Mouse (Mus musculus): ENCODE measurements at regions not wholly inside any gene's neighbourhood (a gene's known extent, or its start where the extent isn't known, plus 50 kb on each side); places are given as distances from the start of the nearest gene placed in this dataset.

DNA sequence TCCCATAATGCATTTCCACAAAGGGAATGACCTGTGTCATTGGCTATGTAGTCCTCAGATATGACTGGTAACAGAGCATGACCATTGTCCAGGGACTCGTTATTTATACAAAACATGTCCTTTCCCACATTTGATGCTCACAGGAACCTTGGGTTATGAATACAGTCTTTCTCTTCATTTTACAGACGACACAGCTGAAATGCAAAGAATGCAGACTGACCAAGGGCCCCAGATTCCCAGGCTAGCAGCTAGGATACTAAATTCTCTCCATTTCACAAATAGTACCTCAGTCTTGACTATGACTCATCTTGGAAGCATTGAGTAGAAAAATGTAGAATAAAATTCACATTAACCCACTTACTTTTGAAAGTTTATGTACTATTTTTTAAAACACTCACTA lies 182.7 kb upstream of the Sox4 start:
- no peak for DNase-seq

GRCm38 (mm10) chr13:29127499-29127898 lies 174.0 kb upstream of the Sox4 start:
- DNase-seq = no peak

DNA sequence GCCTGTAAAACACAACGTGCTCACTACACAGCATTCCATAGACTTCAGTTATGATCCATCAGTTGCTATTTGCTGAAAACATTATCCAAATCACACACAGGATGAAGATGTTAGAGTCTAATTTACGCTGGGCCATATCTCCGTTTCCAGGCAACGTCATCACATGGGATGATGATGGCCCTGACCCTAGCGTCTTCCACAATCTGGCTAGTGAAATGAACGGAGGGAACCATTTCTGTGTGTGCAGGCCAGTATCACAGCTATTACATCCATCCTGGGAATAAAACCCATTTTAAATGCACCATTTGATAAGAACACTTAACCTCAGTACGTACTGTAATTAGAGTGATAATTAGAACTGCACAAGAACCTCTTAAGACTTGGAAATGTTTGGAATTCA lies 170.0 kb upstream of the Sox4 start:
- no peak for DNase-seq

GRCm38 (mm10) chr13:29121121-29121520 lies 167.6 kb upstream of the Sox4 start:
- no peak for DNase-seq

DNA sequence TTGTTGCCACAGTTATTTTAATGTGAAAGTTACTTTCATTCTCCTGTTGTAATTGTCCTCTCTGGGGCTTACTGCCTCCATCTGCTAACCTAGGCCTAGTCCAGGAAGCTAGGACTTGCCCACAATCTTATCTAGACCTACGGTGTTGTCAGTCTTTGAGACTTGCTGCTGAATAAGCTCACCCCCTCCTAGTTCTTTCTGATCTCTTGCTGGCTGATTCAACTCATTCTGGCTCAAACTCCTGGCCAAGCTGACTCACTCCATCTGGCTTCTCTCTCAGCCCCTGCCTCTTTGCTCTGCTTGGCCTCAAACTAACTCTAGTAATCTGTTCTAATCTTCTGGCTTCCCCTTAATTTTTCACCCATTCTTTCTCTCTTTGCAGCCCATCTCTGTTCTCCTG lies 165.8 kb upstream of the Sox4 start:
- DNase-seq = no peak

DNA sequence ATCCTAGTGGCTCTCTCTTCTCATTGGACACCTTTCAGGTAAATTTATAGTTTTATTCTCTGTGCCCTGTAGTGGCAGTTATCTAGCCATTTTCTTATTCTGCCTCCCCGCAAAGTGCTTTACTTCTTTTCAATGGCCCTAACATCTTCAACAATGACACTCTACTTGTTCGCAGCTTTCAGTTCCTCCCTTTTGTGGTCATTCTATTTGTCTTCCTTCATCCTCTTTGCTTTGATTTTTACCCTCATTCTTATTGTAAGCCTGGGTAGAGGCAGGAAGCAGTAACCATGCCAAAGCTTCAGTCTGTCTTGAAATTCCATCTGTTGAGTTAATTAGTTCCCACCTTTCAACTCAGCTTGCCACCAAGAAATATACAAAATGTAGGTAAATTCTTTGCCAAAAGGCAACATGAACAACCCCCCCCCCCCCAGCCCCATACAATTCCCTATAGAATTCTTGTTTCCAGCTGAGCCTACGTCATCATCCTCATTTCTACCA lies 161.5 kb upstream of the Sox4 start:
- no peak for DNase-seq

DNA sequence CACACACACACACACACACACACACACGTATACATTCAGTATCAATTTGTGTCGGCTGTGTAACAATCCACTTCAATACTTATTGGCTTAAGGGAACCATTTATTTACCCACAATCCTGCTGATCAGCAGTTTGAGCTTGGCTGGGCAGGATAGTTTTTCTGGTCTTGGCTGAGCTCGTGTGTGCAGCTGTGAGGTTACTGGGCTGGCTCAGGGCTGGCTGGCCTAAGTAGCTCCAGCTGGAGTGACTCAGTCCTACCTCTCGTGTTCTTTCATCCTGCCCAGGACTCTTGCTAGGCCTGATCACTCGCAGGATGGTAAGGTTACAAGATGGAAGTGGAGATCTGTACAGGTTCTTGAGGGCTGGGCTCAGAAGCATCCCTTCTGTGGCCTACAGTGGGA lies 156.6 kb upstream of the Sox4 start:
- peak; percentile 35 for DNase-seq

DNA sequence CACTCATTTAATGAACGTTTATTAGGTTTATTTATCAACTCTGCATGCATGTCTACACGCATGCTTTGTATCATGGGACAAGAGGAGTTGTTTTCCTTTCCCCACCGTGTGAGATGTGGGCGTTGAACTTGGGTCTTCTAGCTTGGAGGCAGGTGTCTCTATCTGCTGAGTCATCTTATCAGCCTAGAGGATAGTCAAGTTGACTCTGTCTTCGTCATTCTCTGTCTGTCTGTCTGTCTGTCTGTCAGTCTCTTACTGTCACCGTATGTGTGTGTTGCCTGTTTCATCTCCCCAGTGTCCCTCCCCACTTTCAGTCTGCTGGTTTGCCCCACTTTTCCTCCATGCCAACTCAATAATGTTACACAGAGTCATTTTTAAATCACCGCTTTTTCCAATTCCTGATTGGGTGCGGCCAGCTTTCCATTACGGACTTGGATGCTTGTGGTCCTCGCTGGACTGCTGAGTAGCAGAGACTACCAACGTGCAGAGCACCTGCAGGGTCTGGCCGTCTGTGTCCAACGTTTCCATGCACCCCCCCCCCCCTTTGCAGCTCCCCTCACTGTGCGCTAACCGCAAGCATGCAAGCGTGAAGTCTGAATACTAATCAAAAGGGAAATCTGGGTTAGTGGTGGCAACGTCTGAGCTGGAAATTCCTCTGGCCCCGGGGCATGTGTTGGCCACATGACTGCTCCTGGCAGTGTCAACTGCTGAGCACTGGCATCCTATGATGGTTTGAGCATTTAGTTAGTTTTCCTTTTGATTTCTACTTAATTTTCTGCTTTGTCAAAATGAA lies 155.7 kb upstream of the Sox4 start:
- no peak for DNase-seq

DNA sequence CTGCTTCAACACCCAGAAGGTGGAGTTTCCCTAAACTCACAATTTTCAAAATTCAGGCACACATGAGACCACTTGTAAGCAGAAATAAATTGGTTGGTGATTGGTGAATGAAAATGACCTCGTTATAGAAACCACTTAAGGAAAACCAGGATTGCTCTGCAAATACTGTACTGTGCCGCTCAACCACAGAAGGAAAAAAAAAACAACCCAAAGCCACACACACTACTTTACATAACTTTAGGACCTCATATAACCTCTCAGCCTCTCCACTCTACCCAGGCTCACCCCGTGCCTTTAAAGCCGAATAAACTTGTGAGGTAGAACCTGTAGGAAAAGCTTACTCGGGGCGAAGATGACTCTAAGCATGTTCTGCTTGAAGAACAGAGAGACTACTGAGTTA lies 154.7 kb upstream of the Sox4 start:
- peak; percentile 43 for DNase-seq

GRCm38 (mm10) chr13:29092166-29092565 lies 138.7 kb upstream of the Sox4 start:
- no peak for DNase-seq

DNA sequence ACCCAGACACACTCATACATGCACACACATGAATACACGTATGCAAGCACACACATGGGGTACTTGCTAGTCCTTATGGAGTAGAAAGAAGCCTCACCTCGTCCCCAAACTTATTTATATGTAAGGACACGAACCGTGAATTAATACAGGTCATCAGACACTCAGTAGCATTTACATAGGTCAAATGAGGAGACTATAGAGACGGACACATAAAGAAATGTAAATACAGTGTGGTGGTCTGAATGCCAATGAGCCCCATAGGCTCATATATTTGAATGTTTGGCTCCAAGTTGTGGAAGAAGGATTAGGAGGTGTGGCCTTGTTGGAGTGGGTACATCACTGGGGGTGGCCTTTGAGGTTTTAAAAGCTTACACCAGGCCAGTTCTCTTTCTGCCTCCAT lies 133.3 kb upstream of the Sox4 start:
- DNase-seq = no peak

DNA sequence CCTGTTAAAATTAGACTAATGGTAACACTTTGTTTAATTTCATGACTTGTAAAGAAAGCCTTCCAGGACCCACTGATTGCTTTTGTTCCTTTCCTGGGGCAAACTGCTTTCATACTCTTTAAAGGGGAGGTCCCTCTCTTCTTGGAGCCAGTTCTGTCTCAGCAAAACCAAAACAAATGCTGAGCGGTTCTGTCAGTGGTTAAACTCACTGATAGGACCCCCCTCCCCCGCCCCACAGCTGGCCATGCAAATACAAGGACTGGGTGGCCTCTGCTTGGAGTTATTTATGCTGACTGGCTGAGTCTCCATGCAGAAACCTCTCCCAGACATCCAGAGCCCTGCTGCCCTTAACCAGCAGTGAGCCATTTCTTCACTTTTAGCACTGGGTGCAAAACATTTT lies 127.6 kb upstream of the Sox4 start:
- no peak for DNase-seq

GRCm38 (mm10) chr13:29079841-29080240 lies 126.3 kb upstream of the Sox4 start:
- DNase-seq = no peak

DNA sequence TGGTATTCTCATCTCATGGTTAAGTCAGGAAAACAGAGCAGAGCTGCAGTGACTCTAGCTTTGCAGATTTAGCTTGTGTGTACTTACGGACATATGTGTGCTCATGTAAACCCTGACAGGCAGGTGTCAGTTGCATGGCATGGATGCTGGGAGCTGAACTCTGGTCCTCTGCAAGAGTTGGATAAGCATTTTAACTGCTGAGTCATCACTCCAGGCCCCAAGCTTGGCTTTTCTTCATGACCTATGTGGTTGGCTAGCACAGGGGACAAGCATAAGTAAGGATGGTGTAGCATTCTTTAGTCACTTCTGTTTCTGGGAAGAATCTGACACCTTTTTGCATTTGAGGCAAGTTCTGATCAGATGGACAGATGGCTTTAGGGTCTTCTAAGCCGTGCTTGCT lies 120.1 kb upstream of the Sox4 start:
- no peak for DNase-seq

DNA sequence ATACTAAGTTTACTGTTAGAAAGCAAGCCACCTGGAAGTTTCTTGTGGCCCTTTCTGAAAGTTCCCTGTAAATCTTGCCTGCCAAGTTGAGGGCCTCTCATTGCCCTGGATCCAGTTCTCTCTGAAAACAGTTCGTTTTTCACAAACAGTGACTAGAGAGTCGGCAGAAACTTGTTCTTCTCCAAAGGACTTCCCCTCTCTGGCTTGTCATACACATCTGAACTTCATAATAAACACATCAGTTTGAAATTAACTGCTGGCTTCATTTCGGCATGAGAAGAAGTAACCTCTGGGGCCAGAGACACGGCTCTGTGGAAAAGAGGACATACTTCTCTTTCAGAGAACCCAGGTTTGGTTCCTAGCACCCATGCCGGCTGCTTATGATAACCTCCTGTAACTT lies 110.4 kb upstream of the Sox4 start:
- no peak for DNase-seq

GRCm38 (mm10) chr13:29058685-29059084 lies 105.2 kb upstream of the Sox4 start:
- DNase-seq = peak; percentile 73

DNA sequence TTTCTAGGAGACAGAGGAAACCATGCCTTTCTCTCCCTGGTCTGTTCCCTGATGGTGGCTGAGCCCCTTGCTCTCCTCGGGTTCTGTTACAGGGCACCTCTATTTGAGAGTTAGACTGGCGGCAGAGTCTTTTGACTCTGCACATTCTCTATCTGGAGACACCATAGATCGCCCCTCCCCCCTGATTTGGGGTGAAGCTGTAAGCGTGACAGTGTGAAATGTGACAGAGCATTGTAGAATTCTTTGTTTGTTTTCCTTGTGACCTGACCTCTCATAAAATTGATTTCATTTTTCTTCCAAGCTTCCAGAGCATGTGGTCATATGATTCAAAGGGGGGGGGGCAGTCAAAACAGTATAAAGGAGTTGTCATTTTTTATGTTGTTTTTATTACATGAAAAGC lies 96.2 kb upstream of the Sox4 start:
- DNase-seq = no peak

DNA sequence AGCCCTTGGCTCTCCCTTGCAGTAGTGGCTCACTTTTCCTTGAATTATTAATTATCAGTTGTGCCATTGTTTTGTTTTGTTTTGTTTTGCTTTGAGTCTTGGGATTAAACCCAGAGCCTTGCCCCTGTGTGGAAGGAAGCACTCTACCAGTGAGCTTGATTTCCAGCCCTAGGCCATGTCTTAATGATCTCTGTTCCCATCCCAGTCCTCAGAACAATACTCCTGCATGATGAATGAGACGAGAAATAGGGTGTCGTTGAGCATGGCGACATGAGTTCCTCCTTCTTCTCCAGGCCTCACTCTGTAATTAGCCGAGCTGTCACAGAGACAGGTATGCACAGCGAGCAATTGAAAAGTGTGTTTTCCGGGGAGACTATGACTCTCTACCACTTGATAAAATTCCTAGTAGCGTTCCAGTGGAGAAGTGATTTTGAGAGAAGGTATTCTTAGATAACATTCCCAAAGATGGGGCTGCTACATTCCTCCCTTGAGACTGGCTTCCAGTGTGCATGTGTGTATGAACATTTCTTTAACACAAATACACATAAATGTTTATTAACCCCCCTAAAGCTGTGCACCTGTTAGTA lies 95.6 kb upstream of the Sox4 start:
- DNase-seq = no peak

- DNase-seq = no peak
These were observed 91.1 kb upstream of the Sox4 start for GRCm38 (mm10) chr13:29044655-29045054.

DNA sequence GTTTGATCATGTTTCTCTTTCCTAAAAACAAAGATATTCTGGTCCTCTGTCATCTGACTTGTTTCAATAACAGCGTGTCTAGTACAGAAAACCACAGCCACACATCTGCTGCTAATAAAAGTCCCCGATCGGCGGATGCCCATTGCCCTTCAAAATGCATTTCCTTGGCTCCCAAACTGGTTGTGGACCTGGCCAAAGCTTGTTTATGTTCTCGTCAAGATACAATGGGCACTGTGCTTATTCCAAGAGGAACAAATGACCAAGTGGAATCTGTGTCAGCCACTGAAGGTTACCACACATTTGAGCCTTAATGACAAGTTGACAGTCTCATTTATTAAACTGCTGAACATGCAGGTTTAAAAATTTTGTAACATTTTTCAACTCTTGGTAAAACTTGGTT lies 86.8 kb upstream of the Sox4 start:
- DNase-seq = no peak

DNA sequence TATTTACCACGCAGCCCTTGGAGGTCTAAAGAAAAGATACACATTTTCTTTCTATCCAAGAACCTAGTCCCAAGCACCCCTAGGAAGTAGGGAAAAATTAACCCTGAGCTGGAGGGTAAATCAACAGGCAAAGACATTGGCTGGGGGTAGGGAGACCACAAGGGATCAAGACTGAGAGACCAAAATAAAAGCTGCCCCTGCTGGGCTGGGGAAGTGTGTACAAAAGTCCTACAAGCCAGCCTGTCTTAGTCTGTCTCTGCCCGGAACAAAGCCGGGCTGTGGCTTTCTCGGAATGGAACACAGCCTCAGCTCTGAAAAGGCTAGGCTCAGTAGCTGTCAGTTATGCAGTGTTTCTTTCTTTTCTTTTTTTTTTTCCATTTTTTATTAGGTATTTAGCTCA lies 81.4 kb upstream of the Sox4 start:
- no peak for DNase-seq

- DNase-seq = peak; percentile 81
These were observed 80.9 kb upstream of the Sox4 start for GRCm38 (mm10) chr13:29034444-29034843.

DNA sequence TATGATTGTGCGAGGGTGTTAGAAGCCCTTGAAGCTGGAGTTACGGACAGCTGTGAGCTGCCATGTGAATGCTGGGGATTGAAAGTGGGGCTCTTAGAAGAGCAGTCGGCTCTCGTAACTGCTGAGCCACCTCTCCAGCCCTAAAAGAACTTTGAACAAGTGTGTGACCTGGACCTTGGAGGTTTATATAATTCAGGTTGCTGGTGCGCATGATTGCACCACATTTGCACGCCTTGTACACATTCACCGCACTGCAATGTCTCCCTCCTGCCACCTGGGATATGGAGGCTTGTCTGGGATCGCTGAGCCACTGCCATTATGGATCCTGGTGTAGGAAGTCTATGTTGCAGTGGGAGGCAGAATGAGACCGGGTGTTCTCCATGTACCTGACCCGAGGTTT lies 73.6 kb upstream of the Sox4 start:
- no peak for DNase-seq

- no peak for DNase-seq
These were observed 70.0 kb upstream of the Sox4 start for GRCm38 (mm10) chr13:29023486-29023885.

- DNase-seq = no peak
These were observed 66.3 kb upstream of the Sox4 start for GRCm38 (mm10) chr13:29019839-29020238.
